Mouse (Mus musculus) lung, postnatal 10 days (tissue): ENCODE data around the gene Lcn3.
A peak's percentile ranks its signal among the peaks of the same experiment; 100 is the strongest.
"Not testable (repeated sequence)": the region's sequence is repeated elsewhere in the genome, so short reads cannot be mapped to it uniquely, and the experiment has no call there.

Experiments
- DNase-seq: peaks from one replicate; pipeline ENCODE4 v3.0.0; 2021

The Lcn3 gene

GRCm38 (mm10) chr2:25765269-25765668, at the start of gene Lcn3:
Lcn3 (plus strand) TSS chr2:25765569.
- DNase-seq, result no peak

GRCm38 (mm10) chr2:25717222-25717621, 48.1 kb upstream of the Lcn3 start:
- DNase-seq, result no peak

- no peak for DNase-seq
These were observed 32.0 kb upstream of the Lcn3 start for GRCm38 (mm10) chr2:25733199-25733930.

GRCm38 (mm10) chr2:25736709-25737108, 28.7 kb upstream of the Lcn3 start, which contains the start of gene Obp2b:
Obp2b (plus strand) TSS chr2:25737009.
- not testable (repeated sequence) for DNase-seq

- no peak for DNase-seq
These were observed 23.7 kb upstream of the Lcn3 start for GRCm38 (mm10) chr2:25741671-25742070.

GRCm38 (mm10) chr2:25754201-25754600, 11.2 kb upstream of the Lcn3 start:
- DNase-seq, result no peak

GRCm38 (mm10) chr2:25758064-25758625, 7.2 kb upstream of the Lcn3 start:
- DNase-seq, result no peak

GRCm38 (mm10) chr2:25767764-25768163, 2.4 kb downstream of the Lcn3 start:
- no peak for DNase-seq

GRCm38 (mm10) chr2:25773507-25773906, 8.1 kb downstream of the Lcn3 start:
- no peak for DNase-seq

- no peak for DNase-seq
These were observed 9.3 kb downstream of the Lcn3 start for GRCm38 (mm10) chr2:25774640-25775039.

GRCm38 (mm10) chr2:25775991-25776390, 10.6 kb downstream of the Lcn3 start:
- DNase-seq, result no peak

GRCm38 (mm10) chr2:25776717-25777116, 11.3 kb downstream of the Lcn3 start, which contains the start of gene Lcn11:
Lcn11 (plus strand) TSS chr2:25777017.
- no peak for DNase-seq

- no peak for DNase-seq
These were observed 13.7 kb downstream of the Lcn3 start for GRCm38 (mm10) chr2:25779076-25779475.

- DNase-seq, result no peak
These were observed 15.6 kb downstream of the Lcn3 start for GRCm38 (mm10) chr2:25780921-25781320.

GRCm38 (mm10) chr2:25781957-25782356, 16.6 kb downstream of the Lcn3 start, which contains the start of gene Gm13539:
Gm13539 (plus strand) TSS chr2:25782257.
- no peak for DNase-seq

GRCm38 (mm10) chr2:25785573-25786322, 20.4 kb downstream of the Lcn3 start:
- peak; percentile 23 for DNase-seq

GRCm38 (mm10) chr2:25789092-25789491, 23.7 kb downstream of the Lcn3 start:
- no peak for DNase-seq

- no peak for DNase-seq
These were observed 32.3 kb downstream of the Lcn3 start for GRCm38 (mm10) chr2:25797635-25798034.

- no peak for DNase-seq
These were observed 32.7 kb downstream of the Lcn3 start for GRCm38 (mm10) chr2:25798065-25798464.

- no peak for DNase-seq
These were observed 46.3 kb downstream of the Lcn3 start for GRCm38 (mm10) chr2:25811711-25812110.

- DNase-seq, result no peak
These were observed 48.0 kb downstream of the Lcn3 start for GRCm38 (mm10) chr2:25813364-25813763.

GRCm38 (mm10) chr2:25815748-25816147, 50.4 kb downstream of the Lcn3 start, which contains the start of gene Glt6d1:
Glt6d1 (minus strand) TSS chr2:25815848.
- not testable (repeated sequence) for DNase-seq
